Mouse (Mus musculus) hindbrain, embryonic 12.5 days (tissue): ENCODE measurements around the gene Lama2. TPM values are rescaled to one million over a fixed set of nuclear protein-coding genes. Genes with fewer than 3 reads are reported as not detected.
"Not testable (repeated sequence)": the region's sequence is repeated elsewhere in the genome, so short reads cannot be mapped to it uniquely, and the experiment has no call there.

Experiments used
- ATAC-seq: fragments of 200-750 bp; cut with Nextera tagmentation; 2 replicates; pipeline ENCODE4 v1.8.0; 2017; ENCODE audit warnings: moderate TSS enrichment; ENCODE audit not compliant: low FRiP score
- H3K27ac ChIP-seq: fragments of 300-500 bp; sonication (generic); 2 replicates; pipeline ENCODE4 v1.5.1; 2016; ENCODE audit warnings: mild to moderate bottlenecking
- H3K27me3 ChIP-seq: fragments of 300-500 bp; sonication (generic); 2 replicates; pipeline ENCODE4 v1.6.1; 2016; ENCODE audit warnings: mild to moderate bottlenecking
- H3K36me3 ChIP-seq: fragments of 300-500 bp; sonication (generic); 2 replicates; pipeline ENCODE4 v1.6.1; 2016; ENCODE audit warnings: mild to moderate bottlenecking
- H3K4me1 ChIP-seq: fragments of 300-500 bp; sonication (generic); 2 replicates; pipeline ENCODE4 v1.6.1; 2016
- H3K4me2 ChIP-seq: fragments of 300-500 bp; sonication (generic); replicated peaks from 2 replicates; pipeline ENCODE4 v1.6.1; 2016; ENCODE audit warnings: mild to moderate bottlenecking
- H3K4me3 ChIP-seq: fragments of 300-500 bp; sonication (generic); 2 replicates; pipeline ENCODE4 v1.5.1; 2016; ENCODE audit warnings: mild to moderate bottlenecking
- H3K9ac ChIP-seq: fragments of 300-500 bp; sonication (generic); 2 replicates; pipeline ENCODE4 v1.6.1; 2016; ENCODE audit warnings: mild to moderate bottlenecking, moderate library complexity
- H3K9me3 ChIP-seq: fragments of 300-500 bp; sonication (generic); replicated peaks from 2 replicates; pipeline ENCODE4 v1.6.1; 2016; ENCODE audit warnings: mild to moderate bottlenecking
- WGBS: fragments of 180-500 bp; shearing (Covaris S2); methylation state at CpG from one replicate; pipeline ENCODE4 v1.1.7; 2016; 5-methylcytosine and 5-hydroxymethylcytosine counted together
- polyA plus RNA-seq: library from polyadenylated mRNA; unstranded; fragments of >200 nt; fragmentation: Nextera tagmentation; extraction: Ambion mirVana; gene quantifications from 2 replicates; pipeline ENCODE4 v1.2.1, GENCODE M21; 2016

Gene Lama2
- polyA plus RNA-seq, 1 experiment from 2014 or later: 13.5 TPM

GRCm38 (mm10) chr10:26984082-26984481, 635.5 kb downstream of the Lama2 start:
- H3K4me2 ChIP-seq, H3K9ac ChIP-seq, H3K4me1 ChIP-seq, H3K4me3 ChIP-seq, H3K9me3 ChIP-seq, H3K36me3 ChIP-seq, H3K27me3 ChIP-seq, H3K27ac ChIP-seq, ATAC-seq: not testable (repeated sequence)
- 86% methylated on average over 5 of the region's 5 CpGs for WGBS

GRCm38 (mm10) chr10:26983583-26983982, 636.0 kb downstream of the Lama2 start:
- WGBS: 85% methylated on average over 1 of the region's 1 CpGs
- Histone ChIP-seq H3K27me3 (no peaks in the 10 kb centered on the region), H3K4me2 (no peak overlapping the region), H3K36me3 (no peaks in the 10 kb centered on the region), H3K27ac (no peak overlapping the region), H3K9me3 (no peaks in the 10 kb centered on the region), H3K4me3 (no peak overlapping the region), H3K4me1 (no peaks in the 10 kb centered on the region), H3K9ac (no peak overlapping the region)
- no peak for ATAC-seq

GRCm38 (mm10) chr10:26982621-26983020, 636.9 kb downstream of the Lama2 start:
- H3K4me2 ChIP-seq: no peak overlapping the region
- H3K27ac ChIP-seq: no peak overlapping the region
- ATAC-seq: no peak
- H3K9me3 ChIP-seq: no peaks in the 10 kb centered on the region
- WGBS: 81% methylated on average over 2 of the region's 2 CpGs
- H3K4me3 ChIP-seq: no peak overlapping the region
- no peak overlapping the region for H3K9ac ChIP-seq
- no peaks in the 10 kb centered on the region for H3K36me3 ChIP-seq
- H3K27me3 ChIP-seq: no peaks in the 10 kb centered on the region
- H3K4me1 ChIP-seq: no peaks in the 10 kb centered on the region

GRCm38 (mm10) chr10:26975372-26975771, 644.2 kb downstream of the Lama2 start:
- Histone ChIP-seq H3K4me1 (no peaks in the 10 kb centered on the region), H3K4me3 (no peak overlapping the region), H3K9ac (no peak overlapping the region), H3K27ac (no peak overlapping the region), H3K4me2 (no peak overlapping the region), H3K9me3 (no peaks in the 10 kb centered on the region), H3K36me3 (no peaks in the 10 kb centered on the region), H3K27me3 (no peaks in the 10 kb centered on the region)
- 92% methylated on average over 3 of the region's 3 CpGs for whole genome bisulfite sequencing
- no peak for ATAC-seq

GRCm38 (mm10) chr10:26974224-26974623, 645.3 kb downstream of the Lama2 start:
- H3K9me3 ChIP-seq: no peaks in the 10 kb centered on the region
- H3K27ac ChIP-seq: no peak overlapping the region
- no peak overlapping the region for H3K9ac ChIP-seq
- H3K36me3 ChIP-seq: no peaks in the 10 kb centered on the region
- no peaks in the 10 kb centered on the region for H3K27me3 ChIP-seq
- no peak for ATAC-seq
- no peak overlapping the region for H3K4me3 ChIP-seq
- WGBS: 93% methylated on average over 1 of the region's 1 CpGs
- H3K4me2 ChIP-seq: no peak overlapping the region
- no peaks in the 10 kb centered on the region for H3K4me1 ChIP-seq

GRCm38 (mm10) chr10:26973575-26973974, 646.0 kb downstream of the Lama2 start:
- no peaks in the 10 kb centered on the region for H3K4me1 ChIP-seq
- 87% methylated on average over 2 of the region's 2 CpGs for whole genome bisulfite sequencing
- H3K27ac ChIP-seq: no peak overlapping the region
- H3K36me3 ChIP-seq: no peaks in the 10 kb centered on the region
- H3K4me2 ChIP-seq: no peak overlapping the region
- H3K9ac ChIP-seq: no peak overlapping the region
- no peaks in the 10 kb centered on the region for H3K27me3 ChIP-seq
- no peak for ATAC-seq
- no peak overlapping the region for H3K4me3 ChIP-seq
- H3K9me3 ChIP-seq: no peaks in the 10 kb centered on the region

GRCm38 (mm10) chr10:26958513-26958912, 661.0 kb downstream of the Lama2 start:
- Histone ChIP-seq H3K9ac (no peak overlapping the region), H3K27me3 (no peaks in the 10 kb centered on the region), H3K4me3 (no peak overlapping the region), H3K36me3 (no peaks in the 10 kb centered on the region), H3K27ac (no peak overlapping the region), H3K9me3 (no peaks in the 10 kb centered on the region), H3K4me2 (no peak overlapping the region), H3K4me1 (no peaks in the 10 kb centered on the region)
- ATAC-seq: no peak
- WGBS: 86% methylated on average over 3 of the region's 3 CpGs

- Histone ChIP-seq H3K4me3 (no peak overlapping the region), H3K9ac (no peak overlapping the region), H3K27me3 (no peaks in the 10 kb centered on the region), H3K36me3 (no peaks in the 10 kb centered on the region), H3K9me3 (no peaks in the 10 kb centered on the region), H3K4me2 (no peak overlapping the region), H3K4me1 (no peaks in the 10 kb centered on the region), H3K27ac (no peak overlapping the region)
- ATAC-seq: no peak
- 86% methylated on average over 7 of the region's 7 CpGs for WGBS
These were observed 669.1 kb downstream of the Lama2 start for GRCm38 (mm10) chr10:26950448-26950847.

- Histone ChIP-seq H3K9me3 (no peaks in the 10 kb centered on the region), H3K27me3 (no peaks in the 10 kb centered on the region)
- no peak for ATAC-seq
These were observed 669.9 kb downstream of the Lama2 start for GRCm38 (mm10) chr10:26949667-26950066.

GRCm38 (mm10) chr10:26948331-26948730, 671.2 kb downstream of the Lama2 start:
- Histone ChIP-seq H3K27ac (no peak overlapping the region), H3K9me3 (no peaks in the 10 kb centered on the region), H3K9ac (no peak overlapping the region), H3K4me3 (no peak overlapping the region), H3K4me1 (no peaks in the 10 kb centered on the region), H3K4me2 (no peak overlapping the region), H3K36me3 (no peaks in the 10 kb centered on the region), H3K27me3 (no peaks in the 10 kb centered on the region)
- no peak for ATAC-seq
- WGBS: 86% methylated on average over 2 of the region's 2 CpGs

More at GRCm38 (mm10) chr10:26949667-26950066, 669.9 kb downstream of the Lama2 start:
- no peak overlapping the region for H3K9ac ChIP-seq
- H3K4me1 ChIP-seq: no peaks in the 10 kb centered on the region
- WGBS: 75% methylated on average over 8 of the region's 8 CpGs
- no peak overlapping the region for H3K27ac ChIP-seq
- H3K4me2 ChIP-seq: no peak overlapping the region
- H3K4me3 ChIP-seq: no peak overlapping the region
- H3K36me3 ChIP-seq: no peaks in the 10 kb centered on the region

GRCm38 (mm10) chr10:26939549-26939948, 680.0 kb downstream of the Lama2 start:
- H3K27me3 ChIP-seq: no peaks in the 10 kb centered on the region
- WGBS: 75% methylated on average over 1 of the region's 1 CpGs
- H3K4me2 ChIP-seq: no peak overlapping the region
- H3K9me3 ChIP-seq: no peaks in the 10 kb centered on the region
- ATAC-seq: no peak
- H3K4me3 ChIP-seq: no peak overlapping the region
- no peak overlapping the region for H3K27ac ChIP-seq
- H3K9ac ChIP-seq: no peak overlapping the region
- H3K36me3 ChIP-seq: no peaks in the 10 kb centered on the region
- H3K4me1 ChIP-seq: no peaks in the 10 kb centered on the region

- ATAC-seq, H3K9me3 ChIP-seq, H3K9ac ChIP-seq, H3K27me3 ChIP-seq, H3K27ac ChIP-seq, H3K4me2 ChIP-seq, H3K36me3 ChIP-seq, H3K4me1 ChIP-seq, H3K4me3 ChIP-seq: not testable (repeated sequence)
- WGBS: 83% methylated on average over 4 of the region's 4 CpGs
These were observed 681.1 kb downstream of the Lama2 start for GRCm38 (mm10) chr10:26938464-26938863.

GRCm38 (mm10) chr10:26936056-26936455, 683.5 kb downstream of the Lama2 start:
- not testable (repeated sequence) for H3K4me1 ChIP-seq, H3K27me3 ChIP-seq, H3K4me3 ChIP-seq, ATAC-seq, H3K36me3 ChIP-seq, H3K9ac ChIP-seq, H3K9me3 ChIP-seq, H3K4me2 ChIP-seq, H3K27ac ChIP-seq
- WGBS: 92% methylated on average over 6 of the region's 6 CpGs
